Mouse (Mus musculus): ENCODE measurements around the gene Git2. TPM values are rescaled to one million over a fixed set of nuclear protein-coding genes. Genes with fewer than 3 reads are reported as not detected.

Gene Git2
- polyA plus RNA-seq, 1 experiment = 221 TPM

GRCm38 (mm10) chr5:114807063-114807462, 31.7 kb upstream of the Git2 start:
- WGBS = 57% methylated on average over 9 of the region's 9 CpGs
- H3K4me3 ChIP-seq (ENCODE audit: control insufficient read depth, insufficient read depth, low read length) = no peak overlapping the region
- H3K4me1 ChIP-seq (replicated peaks; ENCODE audit: control insufficient read depth, insufficient read depth, low read length) = peaks cover 16% of the 10 kb centered on the region
- DNase-seq = no peak
- TF ChIP-seq POLR2A (IDR thresholded peaks at IDR 0.05; ENCODE audit: control insufficient read depth, extremely low read depth, insufficient read depth, low read length, poor library complexity) (no peak), CTCF (IDR thresholded peaks at IDR 0.05; ENCODE audit: borderline replicate concordance, control insufficient read depth, extremely low read depth, insufficient read depth, low read length, poor library complexity) (no peak)
- H3K27me3 ChIP-seq (ENCODE audit: control insufficient read depth, insufficient read depth, low read length) = no peaks in the 10 kb centered on the region
- H3K27ac ChIP-seq (ENCODE audit: control insufficient read depth, insufficient read depth, low read length) = no peak overlapping the region; the same call in 1 of the 2 replicates
- H3K36me3 ChIP-seq (ENCODE audit: control insufficient read depth, insufficient read depth, low read length) = peaks cover 24% of the 10 kb centered on the region

- DNase-seq = no peak
- no peak for TF ChIP-seq POLR2A (IDR thresholded peaks at IDR 0.05; ENCODE audit: control insufficient read depth, extremely low read depth, insufficient read depth, low read length, poor library complexity)
- TF ChIP-seq CTCF (IDR thresholded peaks at IDR 0.05; ENCODE audit: borderline replicate concordance, control insufficient read depth, extremely low read depth, insufficient read depth, low read length, poor library complexity) = no peak
- Histone ChIP-seq H3K4me1 (replicated peaks; ENCODE audit: control insufficient read depth, insufficient read depth, low read length) (peaks cover 16% of the 10 kb centered on the region), H3K27me3 (ENCODE audit: control insufficient read depth, insufficient read depth, low read length) (no peaks in the 10 kb centered on the region), H3K27ac (ENCODE audit: control insufficient read depth, insufficient read depth, low read length) (peak overlapping the region; percentile 85), H3K4me3 (ENCODE audit: control insufficient read depth, insufficient read depth, low read length) (no peak overlapping the region), H3K36me3 (ENCODE audit: control insufficient read depth, insufficient read depth, low read length) (peaks cover 27% of the 10 kb centered on the region)
- WGBS = 75% methylated on average over 8 of the region's 8 CpGs
Observed at GRCm38 (mm10) chr5:114806636-114807035, 31.3 kb upstream of the Git2 start.

DNA sequence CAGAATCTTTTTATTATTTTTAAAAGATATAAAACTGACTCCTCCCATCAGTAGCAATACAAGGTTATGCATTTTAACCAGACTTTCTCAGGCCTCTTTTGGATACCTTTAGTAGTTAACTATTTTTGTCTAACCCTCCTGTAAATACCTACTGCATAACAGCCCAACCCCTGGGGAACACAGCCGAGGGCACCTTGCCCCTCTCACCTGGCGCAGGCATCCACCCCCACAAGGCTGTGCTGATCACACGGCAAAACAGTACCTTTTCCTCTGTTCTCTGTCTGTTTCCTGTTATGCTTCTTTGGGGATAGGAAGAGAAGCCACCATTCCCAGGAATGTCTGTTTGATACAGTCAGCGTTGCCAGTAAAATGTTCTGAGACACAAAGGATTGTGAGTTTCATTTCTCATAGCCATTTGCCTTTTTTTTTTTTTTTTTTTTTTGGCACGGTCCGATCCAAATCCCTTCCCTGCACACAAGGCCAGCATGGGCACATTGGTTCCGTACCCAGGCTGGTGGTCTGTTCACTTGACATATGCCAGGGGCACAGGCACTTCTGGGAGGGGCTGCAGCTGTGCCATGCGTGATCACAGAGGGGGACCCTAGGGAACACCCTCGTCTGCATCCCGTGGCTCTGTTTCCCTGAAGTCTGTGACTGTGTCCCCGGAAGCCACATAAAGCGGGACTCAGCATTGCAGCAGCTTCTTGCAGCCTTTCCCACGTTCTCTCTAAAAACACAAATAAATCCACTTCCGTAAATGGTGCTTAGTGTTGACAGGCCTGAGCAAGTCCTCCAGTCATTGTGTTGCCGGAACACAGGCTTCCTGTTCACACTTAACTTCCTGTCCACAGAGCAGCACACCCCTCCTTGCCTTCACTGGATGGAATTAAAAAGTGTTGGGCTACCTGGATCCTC, 30.4 kb upstream of the Git2 start:
- DNase-seq = peak; percentile 29
- Histone ChIP-seq H3K4me3 (ENCODE audit: control insufficient read depth, insufficient read depth, low read length) (peak overlapping the region; percentile 33), H3K27ac (ENCODE audit: control insufficient read depth, insufficient read depth, low read length) (peak overlapping the region; percentile 85), H3K27me3 (ENCODE audit: control insufficient read depth, insufficient read depth, low read length) (no peaks in the 10 kb centered on the region), H3K36me3 (ENCODE audit: control insufficient read depth, insufficient read depth, low read length) (peaks cover 36% of the 10 kb centered on the region), H3K4me1 (replicated peaks; ENCODE audit: control insufficient read depth, insufficient read depth, low read length) (peaks cover 16% of the 10 kb centered on the region)
- WGBS = 20% methylated on average over 15 of the region's 15 CpGs
- TF ChIP-seq POLR2A (IDR thresholded peaks at IDR 0.05; ENCODE audit: control insufficient read depth, extremely low read depth, insufficient read depth, low read length, poor library complexity) (no peak), CTCF (IDR thresholded peaks at IDR 0.05; ENCODE audit: borderline replicate concordance, control insufficient read depth, extremely low read depth, insufficient read depth, low read length, poor library complexity) (no peak)

- Histone ChIP-seq H3K27ac (ENCODE audit: control insufficient read depth, insufficient read depth, low read length) (no peak overlapping the region), H3K27me3 (ENCODE audit: control insufficient read depth, insufficient read depth, low read length) (no peaks in the 10 kb centered on the region), H3K4me1 (replicated peaks; ENCODE audit: control insufficient read depth, insufficient read depth, low read length) (peaks cover 16% of the 10 kb centered on the region), H3K36me3 (ENCODE audit: control insufficient read depth, insufficient read depth, low read length) (peaks cover 43% of the 10 kb centered on the region), H3K4me3 (ENCODE audit: control insufficient read depth, insufficient read depth, low read length) (no peak overlapping the region)
- WGBS = 74% methylated on average over 3 of the region's 3 CpGs
- DNase-seq = peak; percentile 27
- no peak for TF ChIP-seq CTCF (IDR thresholded peaks at IDR 0.05; ENCODE audit: borderline replicate concordance, control insufficient read depth, extremely low read depth, insufficient read depth, low read length, poor library complexity)
- no peak for TF ChIP-seq POLR2A (IDR thresholded peaks at IDR 0.05; ENCODE audit: control insufficient read depth, extremely low read depth, insufficient read depth, low read length, poor library complexity)
Observed at GRCm38 (mm10) chr5:114804958-114805357, 29.6 kb upstream of the Git2 start.

- no peak overlapping the region for H3K4me3 ChIP-seq (ENCODE audit: control insufficient read depth, insufficient read depth, low read length)
- DNase-seq = no peak
- no peaks in the 10 kb centered on the region for H3K27me3 ChIP-seq (ENCODE audit: control insufficient read depth, insufficient read depth, low read length)
- H3K27ac ChIP-seq (ENCODE audit: control insufficient read depth, insufficient read depth, low read length) = no peak overlapping the region
- peaks cover 50% of the 10 kb centered on the region for H3K36me3 ChIP-seq (ENCODE audit: control insufficient read depth, insufficient read depth, low read length)
- TF ChIP-seq CTCF (IDR thresholded peaks at IDR 0.05; ENCODE audit: borderline replicate concordance, control insufficient read depth, extremely low read depth, insufficient read depth, low read length, poor library complexity) (no peak), POLR2A (IDR thresholded peaks at IDR 0.05; ENCODE audit: control insufficient read depth, extremely low read depth, insufficient read depth, low read length, poor library complexity) (no peak)
- peaks cover 16% of the 10 kb centered on the region for H3K4me1 ChIP-seq (replicated peaks; ENCODE audit: control insufficient read depth, insufficient read depth, low read length)
- WGBS = 95% methylated on average over 13 of the region's 13 CpGs
Observed at GRCm38 (mm10) chr5:114804335-114804734, 29.0 kb upstream of the Git2 start.

DNA sequence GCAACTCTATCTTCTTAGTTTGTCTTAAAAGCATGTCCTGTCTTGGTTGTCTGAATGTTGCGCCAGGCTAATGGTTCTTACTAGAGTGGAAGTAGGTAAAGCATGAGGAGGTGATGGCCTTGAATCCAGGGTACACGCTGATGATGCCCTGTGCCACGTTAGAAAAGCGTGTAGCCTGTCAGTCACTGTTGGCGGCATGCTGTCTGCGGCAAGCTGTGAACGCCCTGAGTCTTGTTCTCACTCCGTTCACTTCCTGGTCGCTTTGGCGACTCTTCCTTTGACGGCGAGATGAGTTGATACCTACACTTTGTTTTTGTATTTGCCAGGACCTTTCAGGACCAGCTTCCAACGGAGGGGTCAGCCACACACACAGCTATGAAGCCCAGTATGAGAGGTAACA, 27.9 kb upstream of the Git2 start:
- no peak for DNase-seq
- no peak overlapping the region for H3K27ac ChIP-seq (ENCODE audit: control insufficient read depth, insufficient read depth, low read length)
- peaks cover 16% of the 10 kb centered on the region for H3K4me1 ChIP-seq (replicated peaks; ENCODE audit: control insufficient read depth, insufficient read depth, low read length)
- no peak overlapping the region for H3K4me3 ChIP-seq (ENCODE audit: control insufficient read depth, insufficient read depth, low read length)
- no peaks in the 10 kb centered on the region for H3K27me3 ChIP-seq (ENCODE audit: control insufficient read depth, insufficient read depth, low read length)
- peaks cover 59% of the 10 kb centered on the region for H3K36me3 ChIP-seq (ENCODE audit: control insufficient read depth, insufficient read depth, low read length)
- TF ChIP-seq CTCF (IDR thresholded peaks at IDR 0.05; ENCODE audit: borderline replicate concordance, control insufficient read depth, extremely low read depth, insufficient read depth, low read length, poor library complexity) = no peak
- no peak for TF ChIP-seq POLR2A (IDR thresholded peaks at IDR 0.05; ENCODE audit: control insufficient read depth, extremely low read depth, insufficient read depth, low read length, poor library complexity)
- WGBS = 94% methylated on average over 13 of the region's 13 CpGs

Data from thymus, adult 2 months (tissue).